Mouse (Mus musculus) liver, postnatal 0 days (tissue): Measurements from ENCODE around the gene Bbs7. TPM values are rescaled to one million over a fixed set of nuclear protein-coding genes. Genes with fewer than 3 reads are reported as not detected.

ENCODE experiments used
- ATAC-seq: fragments of 200-750 bp; cut with Nextera tagmentation; 2 replicates; pipeline ENCODE4 v1.8.0; 2017; ENCODE audit warnings: mild to moderate bottlenecking, moderate library complexity
- DNase-seq: peaks from one replicate; pipeline ENCODE4 v3.0.0-alpha.2; 2016
- H3K27ac ChIP-seq: fragments of 300-500 bp; sonication (generic); 2 replicates; pipeline ENCODE4 v1.5.1; 2014; ENCODE audit warnings: antibody characterized with exemption, moderate library complexity, mild to moderate bottlenecking, low read depth
- H3K27me3 ChIP-seq: fragments of 300-500 bp; sonication (generic); 2 replicates; pipeline ENCODE4 v1.6.1; 2014; ENCODE audit warnings: low read length, control low read depth, mixed read lengths; ENCODE audit not compliant: insufficient read depth
- H3K36me3 ChIP-seq: fragments of 300-500 bp; sonication (generic); replicated peaks from 2 replicates; pipeline ENCODE4 v1.6.1; 2014; ENCODE audit warnings: mild to moderate bottlenecking, control low read depth, low read length, moderate library complexity, mixed read lengths; ENCODE audit not compliant: insufficient read depth
- H3K4me1 ChIP-seq: fragments of 300-500 bp; sonication (generic); 2 replicates; pipeline ENCODE4 v1.6.1; 2014; ENCODE audit warnings: antibody characterized with exemption, mild to moderate bottlenecking, control low read depth; ENCODE audit not compliant: insufficient read depth
- H3K4me2 ChIP-seq: fragments of 300-500 bp; sonication (generic); 2 replicates; pipeline ENCODE4 v1.6.1; 2014; ENCODE audit warnings: low read depth, mild to moderate bottlenecking, low read length, moderate library complexity, mixed read lengths
- H3K4me3 ChIP-seq: fragments of 300-500 bp; sonication (generic); 2 replicates; pipeline ENCODE4 v1.5.1; 2014; ENCODE audit warnings: low read depth, low read length
- H3K9ac ChIP-seq: fragments of 300-500 bp; sonication (generic); replicated peaks from 2 replicates; pipeline ENCODE4 v1.6.1; 2014; ENCODE audit warnings: mild to moderate bottlenecking, moderate library complexity
- H3K9me3 ChIP-seq: fragments of 300-500 bp; sonication (generic); 2 replicates; pipeline ENCODE4 v1.6.1; 2016; ENCODE audit warnings: mild to moderate bottlenecking, control low read depth, low read length, mixed read lengths
- CTCF ChIP-seq: sonication (generic); IDR thresholded peaks from 2 replicates; pipeline ENCODE4 v1.5.1; 2016; ENCODE audit warnings: antibody characterized with exemption, low read depth
- EP300 ChIP-seq: IDR thresholded peaks from 2 replicates; pipeline ENCODE4 v1.6.1; 2016; ENCODE audit warnings: antibody characterized with exemption, low read depth, mild to moderate bottlenecking
- WGBS: fragments of 180-500 bp; shearing (Covaris S2); extraction: QIAGEN DNeasy Blood & Tissue Kit; methylation state at CpG from one replicate; pipeline ENCODE4 v1.1.7; 2014; ENCODE audit not compliant: insufficient replicate concordance; 5-methylcytosine and 5-hydroxymethylcytosine counted together
- polyA plus RNA-seq: library from polyadenylated mRNA; unstranded; fragments of >200 nt; fragmentation: Nextera tagmentation; extraction: Ambion mirVana; gene quantifications from 2 replicates; pipeline ENCODE4 v1.2.1, GENCODE M21; 2015

Gene Bbs7
- polyA plus RNA-seq, 1 experiment from 2014 or later: 3.4 TPM

- Histone ChIP-seq H3K4me1 (no peaks in the 10 kb centered on the region), H3K4me3 (no peak overlapping the region), H3K4me2 (no peak overlapping the region), H3K27me3 (no peaks in the 10 kb centered on the region), H3K9me3 (no peaks in the 10 kb centered on the region), H3K36me3 (no peaks in the 10 kb centered on the region), H3K27ac (no peak overlapping the region), H3K9ac (no peak overlapping the region)
- DNase-seq: no peak
- no peak for ATAC-seq
- WGBS: 58% methylated on average over 2 of the region's 2 CpGs
- TF ChIP-seq CTCF (no peak), EP300 (no peak)
Measured at GRCm38 (mm10) chr3:36540756-36541155, 72.5 kb downstream of the Bbs7 start.

- Histone ChIP-seq H3K9me3 (no peaks in the 10 kb centered on the region), H3K4me2 (no peak overlapping the region), H3K4me3 (no peak overlapping the region), H3K36me3 (no peaks in the 10 kb centered on the region), H3K9ac (no peak overlapping the region), H3K27me3 (no peaks in the 10 kb centered on the region), H3K4me1 (peaks cover 6% of the 10 kb centered on the region), H3K27ac (no peak overlapping the region)
- TF ChIP-seq EP300: no peak
- TF ChIP-seq CTCF: no peak
- no peak for DNase-seq
- WGBS: 70% methylated on average over 4 of the region's 4 CpGs
- no peak for ATAC-seq
Measured at GRCm38 (mm10) chr3:36537701-36538470, 75.4 kb downstream of the Bbs7 start.

- H3K36me3 ChIP-seq: no peaks in the 10 kb centered on the region
- peaks cover 8% of the 10 kb centered on the region for H3K4me1 ChIP-seq
- H3K9me3 ChIP-seq: no peaks in the 10 kb centered on the region
- ATAC-seq: no peak
- no peaks in the 10 kb centered on the region for H3K27me3 ChIP-seq
- no peak overlapping the region for H3K4me3 ChIP-seq
- H3K4me2 ChIP-seq: no peak overlapping the region
- TF ChIP-seq EP300 (no peak), CTCF (no peak)
- DNase-seq: no peak
- WGBS: 69% methylated on average over 12 of the region's 12 CpGs
- H3K9ac ChIP-seq: no peak overlapping the region
- H3K27ac ChIP-seq: no peak overlapping the region
Measured at GRCm38 (mm10) chr3:36536041-36536440, 77.2 kb downstream of the Bbs7 start.

GRCm38 (mm10) chr3:36533201-36533672 is 80.0 kb downstream of the Bbs7 start:
- no peak overlapping the region for H3K4me2 ChIP-seq
- WGBS: 0% methylated on average over 1 of the region's 1 CpGs
- 0 out of 2 replicates have a peak overlapping the region, but pooled peaks have one; percentile 44 for H3K27ac ChIP-seq
- H3K27me3 ChIP-seq: no peaks in the 10 kb centered on the region
- no peaks in the 10 kb centered on the region for H3K36me3 ChIP-seq
- H3K9me3 ChIP-seq: no peaks in the 10 kb centered on the region
- H3K9ac ChIP-seq: no peak overlapping the region
- DNase-seq: no peak
- H3K4me1 ChIP-seq: peaks cover 8% of the 10 kb centered on the region
- peak; percentile 33 for ATAC-seq
- TF ChIP-seq EP300 (no peak), CTCF (no peak)
- no peak overlapping the region for H3K4me3 ChIP-seq

GRCm38 (mm10) chr3:36532738-36533137 is 80.5 kb downstream of the Bbs7 start:
- TF ChIP-seq EP300: no peak
- TF ChIP-seq CTCF: no peak
- Histone ChIP-seq H3K9ac (no peak overlapping the region), H3K27ac (0 out of 2 replicates have a peak overlapping the region, but pooled peaks have one; percentile 44), H3K27me3 (no peaks in the 10 kb centered on the region), H3K4me3 (no peak overlapping the region), H3K36me3 (no peaks in the 10 kb centered on the region), H3K4me1 (peaks cover 8% of the 10 kb centered on the region), H3K4me2 (peak overlapping the region; percentile 68; the same call in 1 of the 2 replicates), H3K9me3 (no peaks in the 10 kb centered on the region)
- ATAC-seq (peak; percentile 55; the same call in 1 of the 2 replicates), DNase-seq (no peak)
- WGBS: 32% methylated on average over 7 of the region's 7 CpGs

- WGBS: 3% methylated on average over 18 of the region's 18 CpGs
- Histone ChIP-seq H3K27me3 (no peaks in the 10 kb centered on the region), H3K4me2 (peak overlapping the region; percentile 68), H3K27ac (no peak overlapping the region), H3K4me3 (peak overlapping the region; percentile 46), H3K36me3 (no peaks in the 10 kb centered on the region), H3K9ac (peak overlapping the region; percentile 52), H3K4me1 (peaks cover 8% of the 10 kb centered on the region), H3K9me3 (no peaks in the 10 kb centered on the region)
- no peak for TF ChIP-seq EP300
- no peak for TF ChIP-seq CTCF
- DNase-seq (no peak), ATAC-seq (no peak; the same call in 1 of the 2 replicates)
Measured at GRCm38 (mm10) chr3:36531979-36532542, 81.2 kb downstream of the Bbs7 start.
